Mouse (Mus musculus) forebrain, postnatal 0 days (tissue): ENCODE measurements around the gene Ubap2l. TPM values are rescaled to one million over a fixed set of nuclear protein-coding genes. Genes with fewer than 3 reads are reported as not detected.

Source experiments
- ATAC-seq: fragments of 200-750 bp; cut with Nextera tagmentation; 2 replicates; pipeline ENCODE4 v1.8.0; 2017; ENCODE audit warnings: mild to moderate bottlenecking, moderate library complexity
- DNase-seq: peaks from one replicate; pipeline ENCODE4 v3.0.0-alpha.2; 2015
- H3K27ac ChIP-seq: fragments of 300-500 bp; sonication (generic); 2 replicates; pipeline ENCODE4 v1.5.1; 2014; ENCODE audit warnings: low read depth, mild to moderate bottlenecking, antibody characterized with exemption, low read length, moderate library complexity, mixed read lengths
- H3K27me3 ChIP-seq: fragments of 300-500 bp; sonication (generic); 2 replicates; pipeline ENCODE4 v1.6.1; 2014; ENCODE audit warnings: mild to moderate bottlenecking, low read length, mixed read lengths; ENCODE audit not compliant: insufficient read depth
- H3K36me3 ChIP-seq: fragments of 300-500 bp; sonication (generic); 2 replicates; pipeline ENCODE4 v1.6.1; 2014; ENCODE audit warnings: mild to moderate bottlenecking, moderate library complexity; ENCODE audit not compliant: insufficient read depth
- H3K4me1 ChIP-seq: fragments of 300-500 bp; sonication (generic); 2 replicates; pipeline ENCODE4 v1.6.1; 2014; ENCODE audit warnings: antibody characterized with exemption; ENCODE audit not compliant: insufficient read depth
- H3K4me2 ChIP-seq: fragments of 300-500 bp; sonication (generic); 2 replicates; pipeline ENCODE4 v1.6.1; 2014; ENCODE audit warnings: low read depth, mild to moderate bottlenecking, moderate library complexity
- H3K4me3 ChIP-seq: fragments of 300-500 bp; sonication (generic); 2 replicates; pipeline ENCODE4 v1.5.1; 2014; ENCODE audit warnings: low read depth, low read length, mixed read lengths
- H3K9ac ChIP-seq: fragments of 300-500 bp; sonication (generic); 2 replicates; pipeline ENCODE4 v1.6.1; 2014; ENCODE audit warnings: mild to moderate bottlenecking
- H3K9me3 ChIP-seq: fragments of 300-500 bp; sonication (generic); 2 replicates; pipeline ENCODE4 v1.6.1; 2016; ENCODE audit warnings: low read length
- CTCF ChIP-seq: sonication (generic); IDR thresholded peaks from 2 replicates; pipeline ENCODE4 v1.5.1; 2016; ENCODE audit warnings: antibody characterized with exemption, control low read depth, low read depth
- WGBS: fragments of 180-500 bp; shearing (Covaris S2); extraction: QIAGEN DNeasy Blood & Tissue Kit; methylation state at CpG from one replicate; pipeline ENCODE4 v1.1.7; 2014; 5-methylcytosine and 5-hydroxymethylcytosine counted together
- polyA plus RNA-seq: library from polyadenylated mRNA; unstranded; fragments of >200 nt; fragmentation: Nextera tagmentation; extraction: Ambion mirVana; gene quantifications from 2 replicates; pipeline ENCODE4 v1.2.1, GENCODE M21; 2015
- total RNA-seq: library from RNA; depleted of rRNA; stranded (reverse); fragments of >200 nt; gene quantifications from 2 replicates; pipeline ENCODE4 v1.2.3, GENCODE M21; 2014

Gene Ubap2l
- total and polyA plus RNA-seq, 2 experiments from 2014 or later, result 103 to 118 TPM

DNA sequence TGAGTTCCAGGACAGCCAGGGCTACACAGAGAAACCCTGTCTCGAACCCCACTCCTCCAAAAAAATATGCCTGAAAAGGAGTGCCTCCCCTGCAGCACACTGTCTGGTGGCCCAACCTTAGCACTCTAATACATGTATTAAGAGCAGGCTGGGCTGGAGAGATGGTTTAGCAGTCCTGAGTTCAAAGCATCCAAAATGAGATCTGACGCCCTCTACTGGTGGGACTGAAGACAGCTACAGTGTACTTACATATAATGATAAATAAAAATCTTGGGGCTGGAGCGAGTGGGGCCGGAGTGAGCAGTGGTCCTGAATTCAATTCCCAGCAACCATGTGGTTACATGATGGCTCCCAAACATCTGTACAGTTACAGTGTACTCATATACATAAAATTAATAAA is 85.5 kb downstream of the Ubap2l start:
- H3K27ac ChIP-seq, result no peak overlapping the region
- no peak for ATAC-seq
- no peak overlapping the region for H3K4me2 ChIP-seq
- DNase-seq, result no peak
- no peaks in the 10 kb centered on the region for H3K36me3 ChIP-seq
- peaks cover 14% of the 10 kb centered on the region for H3K4me1 ChIP-seq
- no peak overlapping the region for H3K4me3 ChIP-seq
- 67% methylated on average over 4 of the region's 4 CpGs for WGBS
- no peaks in the 10 kb centered on the region for H3K27me3 ChIP-seq
- TF ChIP-seq CTCF, result peak; percentile 35; the same call in 1 of the 2 replicates
- H3K9ac ChIP-seq, result no peak overlapping the region
- no peaks in the 10 kb centered on the region for H3K9me3 ChIP-seq

DNA sequence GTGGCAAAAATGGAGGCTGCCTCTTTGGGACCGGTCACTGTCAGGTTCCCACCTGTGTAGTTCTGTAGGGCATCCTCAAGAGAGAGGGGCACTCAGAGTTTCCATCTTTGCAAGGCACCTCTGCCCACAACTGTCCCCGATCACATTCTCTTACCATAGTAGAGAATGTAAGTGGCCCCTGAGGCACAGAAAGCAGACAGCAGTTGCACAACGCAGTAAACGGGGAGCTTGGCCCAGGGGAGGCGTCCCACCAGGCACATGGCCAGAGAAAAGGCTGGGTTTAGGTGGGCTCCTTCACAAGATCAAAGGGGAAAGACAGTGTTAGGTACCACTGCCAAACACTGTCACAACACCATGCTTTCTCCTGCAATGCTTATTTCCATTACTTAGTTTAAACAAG is 86.5 kb downstream of the Ubap2l start:
- Histone ChIP-seq H3K4me3 (no peak overlapping the region), H3K27ac (no peak overlapping the region), H3K9me3 (no peaks in the 10 kb centered on the region), H3K27me3 (no peaks in the 10 kb centered on the region), H3K4me1 (peaks cover 23% of the 10 kb centered on the region), H3K4me2 (no peak overlapping the region), H3K36me3 (no peaks in the 10 kb centered on the region), H3K9ac (no peak overlapping the region)
- 91% methylated on average over 5 of the region's 5 CpGs for WGBS
- no peak for TF ChIP-seq CTCF
- no peak for ATAC-seq
- no peak for DNase-seq

- no peak for TF ChIP-seq CTCF
- Histone ChIP-seq H3K9me3 (no peaks in the 10 kb centered on the region), H3K27me3 (no peaks in the 10 kb centered on the region), H3K4me1 (peaks cover 26% of the 10 kb centered on the region), H3K27ac (no peak overlapping the region), H3K4me3 (no peak overlapping the region), H3K4me2 (no peak overlapping the region), H3K9ac (no peak overlapping the region), H3K36me3 (no peaks in the 10 kb centered on the region)
- 94% methylated on average over 8 of the region's 8 CpGs for WGBS
- DNase-seq (no peak), ATAC-seq (no peak)
Measured at GRCm38 (mm10) chr3:89965557-89965956, 86.9 kb downstream of the Ubap2l start.

GRCm38 (mm10) chr3:89963926-89964739 is 88.3 kb downstream of the Ubap2l start:
- TF ChIP-seq CTCF, result peak; percentile 78
- DNase-seq, result peak; percentile 81
- ATAC-seq, result no peak
- peak overlapping the region; percentile 88 for H3K9ac ChIP-seq
- 29% methylated on average over 22 of the region's 22 CpGs for WGBS
- peak overlapping the region; percentile 87 for H3K27ac ChIP-seq
- H3K4me3 ChIP-seq, result peak overlapping the region; percentile 94
- peaks cover 30% of the 10 kb centered on the region for H3K4me1 ChIP-seq
- no peaks in the 10 kb centered on the region for H3K36me3 ChIP-seq
- no peaks in the 10 kb centered on the region for H3K9me3 ChIP-seq
- H3K4me2 ChIP-seq, result peak overlapping the region; percentile 96
- no peaks in the 10 kb centered on the region for H3K27me3 ChIP-seq

- H3K27me3 ChIP-seq, result no peaks in the 10 kb centered on the region
- peak; percentile 87 for DNase-seq
- WGBS, result under 1% methylated on average over 32 of the region's 35 CpGs
- H3K4me1 ChIP-seq, result peaks cover 30% of the 10 kb centered on the region
- peak within 1 kb of the TSS; percentile 94 for H3K4me3 ChIP-seq
- peak; percentile 72 for ATAC-seq
- 0 out of 2 replicates have a peak, but pooled peaks cover 3% of the 10 kb centered on the region for H3K36me3 ChIP-seq
- H3K9me3 ChIP-seq, result no peaks in the 10 kb centered on the region
- peak within 1 kb of the TSS; percentile 87 for H3K27ac ChIP-seq
- peak within 1 kb of the TSS; percentile 88 for H3K9ac ChIP-seq
- H3K4me2 ChIP-seq, result peak within 1 kb of the TSS; percentile 96
- TF ChIP-seq CTCF, result no peak
Measured at GRCm38 (mm10) chr3:89963221-89963763, 89.1 kb downstream of the Ubap2l start, which contains the start of gene Atp8b2. Gene Atp8b2, minus strand, starts transcription at chr3:89963508.

DNA sequence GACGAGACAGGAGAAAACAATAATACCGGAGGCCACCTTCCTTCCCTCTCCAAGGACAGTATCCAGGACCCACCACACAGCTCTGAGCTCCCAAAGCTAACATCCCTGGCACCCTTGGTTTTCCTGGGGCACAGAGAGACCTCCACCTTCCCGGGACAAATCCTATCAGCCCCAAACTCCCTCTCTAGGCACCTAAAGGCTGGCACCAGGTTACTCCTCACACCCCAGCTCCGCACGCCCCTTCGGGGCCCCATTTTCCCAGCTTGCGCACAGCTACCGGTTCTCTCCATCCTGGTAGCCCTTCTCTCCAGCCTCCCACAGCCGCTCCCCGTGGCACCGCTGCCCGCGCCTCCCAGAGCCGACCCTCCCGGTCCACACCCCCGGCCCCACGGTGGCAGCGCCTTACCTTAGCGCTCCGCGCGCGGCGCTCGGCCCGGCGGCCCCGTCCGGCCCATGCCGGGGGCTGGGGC is 89.6 kb downstream of the Ubap2l start:
- DNase-seq, result peak; percentile 51
- ATAC-seq, result peak; percentile 5
- no peak for TF ChIP-seq CTCF
- Histone ChIP-seq H3K4me1 (peaks cover 30% of the 10 kb centered on the region), H3K4me2 (peak overlapping the region; percentile 96), H3K9me3 (no peaks in the 10 kb centered on the region), H3K36me3 (peaks cover 7% of the 10 kb centered on the region), H3K9ac (peak overlapping the region; percentile 88), H3K27ac (peak overlapping the region; percentile 87), H3K27me3 (no peaks in the 10 kb centered on the region), H3K4me3 (peak overlapping the region; percentile 94)
- WGBS, result under 1% methylated on average over 29 of the region's 30 CpGs

DNA sequence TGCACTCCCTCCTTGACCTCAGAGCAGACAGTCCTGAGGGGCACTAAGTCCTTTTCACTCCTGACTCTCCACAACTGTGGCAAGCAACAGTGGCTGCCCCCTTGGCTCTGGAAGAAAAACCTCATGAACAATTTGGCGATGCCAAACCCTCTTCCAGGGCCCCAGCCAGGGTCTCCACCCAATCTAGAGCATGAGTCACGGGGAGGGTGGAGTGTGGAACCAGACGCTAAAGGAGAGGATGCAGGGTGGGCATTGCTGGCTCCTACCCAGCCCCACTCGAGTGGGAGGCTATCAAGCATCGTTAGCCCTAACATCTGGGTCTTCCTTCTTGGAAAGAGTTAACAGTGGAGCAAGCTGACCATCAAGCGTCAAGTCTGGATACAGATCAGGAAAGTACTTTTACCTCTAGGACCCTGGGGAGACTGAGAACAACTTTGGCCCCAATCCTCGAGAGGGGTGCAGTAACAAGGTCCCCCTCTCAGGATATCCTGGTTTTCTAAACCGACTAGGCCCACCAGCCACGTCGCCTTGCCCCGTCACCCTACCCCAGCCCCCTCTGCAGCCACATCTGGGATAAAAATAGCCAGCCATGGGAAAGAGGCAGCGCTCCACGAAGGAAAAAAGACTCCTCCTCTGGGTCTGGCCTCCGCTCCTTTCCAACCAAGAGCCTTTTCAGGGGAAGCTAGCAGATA is 90.2 kb downstream of the Ubap2l start:
- Histone ChIP-seq H3K4me2 (peak overlapping the region; percentile 96), H3K27ac (peak overlapping the region; percentile 87), H3K36me3 (peaks cover 13% of the 10 kb centered on the region), H3K27me3 (no peaks in the 10 kb centered on the region), H3K4me3 (peak overlapping the region; percentile 94), H3K4me1 (peaks cover 30% of the 10 kb centered on the region), H3K9me3 (no peaks in the 10 kb centered on the region), H3K9ac (peak overlapping the region; percentile 88)
- ATAC-seq, result no peak
- no peak for TF ChIP-seq CTCF
- no peak for DNase-seq
- WGBS, result 4% methylated on average over 14 of the region's 14 CpGs
